ENCODE assay signal across 17 mouse cellular contexts in genomic region chr7:132795141-132795540, GRCm38 (mm10). TPM values are rescaled to one million over a fixed set of nuclear protein-coding genes. Genes with fewer than 3 reads are reported as not detected.
A peak's percentile ranks its signal among the peaks of the same experiment; 100 is the strongest.
DNase-seq lines count a peak whose midpoint lies in the region; ATAC-seq and TF ChIP-seq lines count a peak whose summit lies in the region.
"Had no signal": no experiment of that assay in that cellular context is flagged by ENCODE, and none has a peak within 500 bp of the region (broad histone marks: within the 10 kb centered on the region; RNA-seq: fewer than 3 reads in every experiment).

No protein-coding gene starts in this region.

- DNase-seq in layer of hippocampus, adult 2 months (ENCODE audit: low spot score in 2 of 2) = no peak
- no peak for DNase-seq in layer of hippocampus, postnatal 36 days
- DNase-seq in urinary bladder, postnatal 25 days (ENCODE audit: low spot score) = no peak
- DNase-seq in adrenal gland, adult 2 months = no peak
- DNase-seq: cerebellum, adult 8-10 months; cerebellum, postnatal 14 days; gastrocnemius, postnatal 25 days; heart, postnatal 36 days had no signal

- ATAC-seq in CD4-positive, CD25-positive, alpha-beta regulatory T cell, adult 4 months = peak; percentile 44
- 0 out of 2 replicates have a peak, but pooled peaks have one; percentile 16 for ATAC-seq in common myeloid progenitor, adult 5-6 weeks (replicated peaks; ENCODE audit: low read depth, poor library complexity, severe bottlenecking)
- ATAC-seq: forebrain, embryonic 16.5 days; hindbrain, embryonic 16.5 days; intestine, embryonic 15.5 days had no signal

- H3K4me3 ChIP-seq in layer of hippocampus, adult 2 months = no peak overlapping the region
- H3K4me3 ChIP-seq: embryonic facial prominence, embryonic 13.5 days; forebrain, embryonic 12.5 days; heart, embryonic 13.5 days; hindbrain, embryonic 12.5 days; intestine, embryonic 15.5 days had no signal

- H3K27ac ChIP-seq in layer of hippocampus, adult 2 months = peak overlapping the region; percentile 59
- H3K27ac ChIP-seq: embryonic facial prominence, embryonic 13.5 days; forebrain, embryonic 12.5 days; heart, embryonic 13.5 days; hindbrain, embryonic 12.5 days; intestine, embryonic 15.5 days had no signal

- no peak for TF ChIP-seq CTCF in layer of hippocampus, adult 2 months (conservative IDR thresholded peaks at IDR 0.05)

RNA-seq across cellular contexts. Expression of gene Fam53b, which starts 18.5 kb away (rescaled TPM):
- total RNA-seq in layer of hippocampus, adult 2 months (2021) = 10 to 100 TPM; 42.3 to 54.8 TPM
- 10 to 100 TPM; 46.4 to 53.3 TPM for total RNA-seq in layer of hippocampus, postnatal 36 days (2021)
- polyA plus RNA-seq in CD4-positive, CD25-positive, alpha-beta regulatory T cell, adult 4 months (2017; shearing (Covaris generic)) = 100 to 1,000 TPM in 1 of 2 experiments, 10 to 100 TPM in 1; 73.4 to 102 TPM
- total RNA-seq in common myeloid progenitor, adult 5-6 weeks (2017) = 10.6 and 19.9 TPM in 2 replicates
- 10 to 100 TPM; 61.1 to 69.5 TPM for total RNA-seq in adrenal gland, adult 2 months (2021)
- polyA plus RNA-seq in adrenal gland, adult 2 months (2012; rRNA removed) = 97.5 and 140 TPM in 2 replicates

RNA-seq across cellular contexts. Expression of gene Eef1akmt2, which starts 57.3 kb away (rescaled TPM):
- total RNA-seq in layer of hippocampus, adult 2 months (2021) = 10 to 100 TPM; 35.8 to 38.6 TPM
- 10 to 100 TPM; 31.6 to 36.7 TPM for total RNA-seq in layer of hippocampus, postnatal 36 days (2021)
- 10 to 100 TPM; 55.3 to 58.5 TPM for polyA plus RNA-seq in CD4-positive, CD25-positive, alpha-beta regulatory T cell, adult 4 months (2017; shearing (Covaris generic))
- 56.3 and 77.1 TPM in 2 replicates for total RNA-seq in common myeloid progenitor, adult 5-6 weeks (2017)
- 10 to 100 TPM; 19.5 to 27.9 TPM for total RNA-seq in adrenal gland, adult 2 months (2021)
- 4.3 and 5.1 TPM in 2 replicates for polyA plus RNA-seq in adrenal gland, adult 2 months (2012; rRNA removed)
